Mouse (Mus musculus) spleen, adult 18-20 months (tissue): Measurements from ENCODE around the gene Cldn10.

ENCODE experiments used
- DNase-seq, 2 experiments: peaks; one replicate each; pipeline ENCODE4 v3.0.0; 2022; ENCODE audit warnings: mixed read lengths in 2 of 2

Cldn10 gene

GRCm38 (mm10) chr14:118831597-118831996, 43.9 kb downstream of the Cldn10 start:
- DNase-seq: no peak

- no peak for DNase-seq
These were observed 45.5 kb downstream of the Cldn10 start for GRCm38 (mm10) chr14:118833241-118833640.

- peak in 1 of 2 experiments; percentile 18 for DNase-seq
These were observed 46.6 kb downstream of the Cldn10 start for GRCm38 (mm10) chr14:118834313-118834712.

- DNase-seq: no peak
These were observed 48.4 kb downstream of the Cldn10 start for GRCm38 (mm10) chr14:118836145-118836544.

DNA sequence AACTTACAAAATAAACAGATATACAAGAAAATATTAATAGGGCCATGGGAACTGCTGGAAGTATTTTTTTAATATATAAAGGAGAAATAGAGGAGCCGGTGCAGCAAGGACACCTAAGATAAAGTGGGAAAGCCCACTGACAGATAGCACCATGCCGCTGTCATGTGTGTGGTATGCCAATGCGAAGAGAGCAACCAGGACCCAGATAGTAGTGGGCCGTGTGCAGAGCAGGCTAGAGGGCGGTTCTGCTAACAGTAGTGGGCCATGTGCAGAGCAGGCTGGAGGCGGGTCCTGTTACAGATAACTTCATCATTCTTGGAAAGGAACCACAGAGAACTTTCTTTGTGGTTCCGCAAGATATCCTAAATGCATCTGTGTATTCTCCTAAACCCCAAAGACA, 49.0 kb downstream of the Cldn10 start:
- DNase-seq: no peak

DNA sequence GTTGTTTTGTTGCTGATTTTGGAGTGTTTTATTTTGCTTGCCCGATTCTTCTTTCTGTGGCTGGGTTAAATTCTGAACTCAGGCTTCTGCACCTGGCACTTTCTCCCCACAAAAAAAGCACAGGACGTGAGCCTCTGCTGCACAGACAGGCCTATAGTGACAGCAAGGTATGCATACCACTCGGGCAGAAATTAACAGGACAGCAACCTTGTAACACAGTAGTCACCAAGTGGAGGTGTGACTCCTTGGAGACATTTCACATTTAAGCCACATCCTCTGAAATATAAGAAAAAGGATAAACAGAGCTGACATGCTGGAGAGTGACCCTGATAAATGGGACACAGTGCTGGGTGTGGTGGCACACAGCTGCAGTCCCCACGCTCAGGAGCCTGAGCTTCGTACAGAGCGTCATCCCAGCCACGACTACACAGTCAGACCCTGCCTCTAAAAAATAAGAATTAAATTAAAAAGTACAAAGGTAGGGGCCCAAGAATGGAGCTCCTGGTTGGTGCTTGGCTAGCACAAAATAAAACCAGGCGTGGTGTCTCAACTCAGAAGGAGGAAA, 50.9 kb downstream of the Cldn10 start:
- DNase-seq: no peak

DNA sequence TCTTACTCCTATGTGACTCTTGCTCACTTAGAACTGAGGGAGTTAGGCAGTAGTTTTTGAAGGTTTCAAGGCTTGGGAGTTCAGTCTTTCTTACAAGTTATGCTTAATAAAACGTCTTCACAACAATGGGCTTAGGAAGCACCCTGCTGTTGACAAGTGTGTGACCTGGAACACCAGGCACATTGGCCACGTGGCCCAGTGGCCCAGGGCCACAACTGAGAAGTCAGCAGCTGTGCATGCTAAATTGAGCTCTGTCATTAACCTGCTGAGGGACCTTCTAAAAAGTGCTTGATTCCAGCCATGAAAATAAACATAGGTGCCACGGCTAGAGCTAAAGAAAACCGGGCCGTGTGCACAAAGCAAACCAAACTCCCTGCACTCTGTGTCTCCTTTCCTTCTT, 51.7 kb downstream of the Cldn10 start:
- DNase-seq: no peak

DNA sequence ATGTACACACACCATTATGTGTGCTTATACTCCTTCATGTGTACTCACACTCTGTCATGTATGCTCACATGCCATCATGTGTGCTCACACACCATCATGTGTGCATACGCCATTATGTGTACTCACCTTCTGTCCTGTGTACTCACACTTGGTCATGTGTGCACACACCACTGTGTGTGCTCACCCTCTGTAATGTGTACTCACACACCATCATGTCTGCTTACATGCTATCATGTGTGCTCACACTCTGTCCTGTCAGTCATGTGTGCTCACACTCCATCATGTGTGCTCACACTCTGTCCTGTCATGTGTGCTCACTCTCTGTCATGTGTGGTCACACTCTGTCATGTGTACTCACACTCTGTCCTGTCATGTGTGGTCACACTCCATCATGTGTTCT, 52.3 kb downstream of the Cldn10 start:
- DNase-seq: no peak

GRCm38 (mm10) chr14:118842353-118842752, 54.6 kb downstream of the Cldn10 start:
- DNase-seq: no peak

GRCm38 (mm10) chr14:118846834-118847233, 59.1 kb downstream of the Cldn10 start:
- DNase-seq: no peak

DNA sequence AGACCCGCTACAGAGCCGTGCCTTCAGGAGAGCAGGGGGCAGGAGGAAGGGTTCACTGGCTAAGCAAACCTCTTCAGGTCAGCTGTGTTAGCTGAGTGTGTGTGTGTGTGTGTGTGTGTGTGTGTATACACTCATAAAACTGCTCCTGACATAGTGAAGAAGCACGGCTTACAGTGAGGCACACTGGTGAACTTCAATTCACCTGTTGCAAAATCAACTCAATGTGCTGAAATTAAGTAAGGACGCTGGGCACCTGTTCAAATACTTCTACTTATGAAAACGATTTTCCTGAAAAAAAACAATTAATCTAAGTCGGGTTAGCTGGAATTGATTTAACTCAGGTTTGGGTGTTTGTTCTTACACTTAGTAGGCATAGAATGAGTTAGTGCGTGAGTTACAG, 60.5 kb downstream of the Cldn10 start:
- DNase-seq: no peak

DNA sequence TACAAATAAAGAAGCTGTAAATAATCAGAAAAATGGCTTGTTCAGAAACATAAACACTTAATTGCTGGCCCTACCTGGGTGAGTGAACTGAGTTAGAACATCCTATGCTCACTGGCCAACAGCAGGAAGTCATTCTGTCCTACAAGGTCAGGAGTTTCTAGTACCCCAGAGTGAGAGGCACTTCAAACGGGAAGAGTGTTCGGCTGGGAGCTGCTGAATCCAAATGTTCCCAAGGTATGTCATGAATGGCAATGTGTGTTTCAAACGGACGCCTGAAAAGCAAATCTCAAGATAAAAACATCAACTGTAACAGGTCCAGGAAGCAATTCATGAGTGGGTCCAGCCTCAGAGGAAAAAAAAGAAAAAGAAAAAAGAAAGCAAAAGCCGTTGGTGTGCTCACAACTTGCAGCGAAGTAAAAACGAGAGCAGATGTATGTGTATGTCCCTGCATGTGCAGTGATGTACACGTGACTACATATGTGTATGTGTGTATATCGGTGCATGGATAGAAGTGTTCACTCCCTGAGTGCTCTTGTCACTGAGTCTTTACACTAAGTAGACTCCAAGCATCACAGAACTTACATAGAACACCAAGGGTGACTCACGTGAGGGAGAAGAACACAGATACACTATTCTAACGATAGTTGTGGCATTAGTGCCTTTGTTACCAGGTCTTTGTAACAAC, 62.4 kb downstream of the Cldn10 start:
- no peak for DNase-seq

- DNase-seq: no peak
These were observed 63.0 kb downstream of the Cldn10 start for GRCm38 (mm10) chr14:118850696-118851035.

DNA sequence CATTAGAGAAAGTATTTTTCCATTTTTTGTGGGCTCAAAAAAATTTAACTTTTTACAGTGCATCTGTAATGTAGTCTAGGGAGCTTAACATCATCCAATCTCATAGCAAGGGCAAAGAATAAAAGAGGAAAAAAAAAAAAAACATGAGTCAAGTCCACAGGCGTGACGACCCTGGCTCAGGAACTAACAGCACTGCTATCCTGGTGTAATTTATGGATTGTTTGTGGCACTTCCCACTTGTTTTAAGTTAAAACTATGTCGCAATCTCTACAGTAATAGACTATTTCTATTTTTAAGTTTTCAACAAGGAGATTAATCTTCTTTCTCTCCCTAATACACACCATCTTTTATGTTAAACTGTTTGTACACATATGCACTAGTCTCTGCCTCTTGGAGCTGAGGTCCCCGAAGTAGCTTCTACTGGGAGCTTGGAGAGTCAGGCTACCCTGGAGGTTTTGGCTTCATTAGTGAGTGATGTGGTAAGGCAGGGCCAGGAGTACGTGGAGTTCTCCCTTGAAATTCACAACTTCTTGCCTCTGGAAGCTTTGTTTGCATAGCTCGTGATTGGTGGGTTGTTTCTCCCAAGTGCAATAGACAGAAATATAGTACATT, 63.9 kb downstream of the Cldn10 start:
- DNase-seq: no peak

GRCm38 (mm10) chr14:118854371-118855114, 66.8 kb downstream of the Cldn10 start:
- peak; percentile 58 to 60 for DNase-seq

DNA sequence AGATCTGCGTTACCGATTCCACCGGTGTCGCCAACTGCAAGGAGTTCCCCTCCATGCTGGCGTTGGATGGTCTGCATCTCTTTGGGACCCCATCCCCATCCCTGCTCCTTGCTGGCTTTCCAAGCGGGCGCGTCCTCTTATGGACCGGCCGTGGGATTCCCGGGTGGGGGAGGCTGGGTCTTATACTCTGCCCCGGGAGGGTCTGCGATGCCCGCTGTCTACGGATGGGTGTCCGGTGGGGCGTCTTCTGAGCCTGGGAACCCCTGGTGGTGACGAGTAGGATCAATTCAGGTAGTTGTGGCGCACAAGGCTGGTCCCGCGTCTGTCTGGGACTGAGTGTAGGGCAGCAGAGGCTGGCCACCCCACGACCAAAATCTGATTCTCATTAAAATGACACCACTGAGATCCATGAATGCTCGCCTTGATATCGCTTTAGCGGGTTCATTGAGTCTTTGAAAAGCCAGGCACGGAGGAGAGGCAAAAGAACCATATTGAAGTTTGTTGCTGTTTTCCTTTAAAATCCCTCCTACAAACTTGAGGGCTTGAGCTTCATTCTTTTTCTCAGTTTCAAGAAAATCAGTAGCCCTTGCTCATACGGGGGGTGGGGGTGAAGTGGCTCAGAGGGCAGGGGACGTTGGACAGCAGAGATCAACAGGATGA, 67.6 kb downstream of the Cldn10 start:
- peak; percentile 9 to 31 for DNase-seq

DNA sequence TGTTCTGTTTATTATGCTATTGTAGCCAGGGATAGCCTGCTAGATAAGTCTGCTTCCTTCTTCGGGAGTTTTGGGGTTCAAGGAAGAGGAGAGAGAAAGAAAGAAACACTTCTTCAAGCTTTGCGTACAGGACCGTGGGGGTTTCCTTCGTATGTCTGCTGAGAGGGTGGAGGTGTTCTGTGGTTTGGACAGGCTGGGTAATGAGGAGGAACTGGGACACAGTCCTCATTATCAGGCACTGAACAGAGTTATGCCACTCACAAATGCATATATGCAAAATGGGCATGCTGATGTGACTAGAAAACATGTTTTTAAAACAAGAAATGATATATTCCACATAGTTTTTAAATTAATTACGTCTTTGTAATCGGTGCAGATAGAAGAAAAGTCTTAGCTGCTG, 68.9 kb downstream of the Cldn10 start:
- no peak for DNase-seq

DNA sequence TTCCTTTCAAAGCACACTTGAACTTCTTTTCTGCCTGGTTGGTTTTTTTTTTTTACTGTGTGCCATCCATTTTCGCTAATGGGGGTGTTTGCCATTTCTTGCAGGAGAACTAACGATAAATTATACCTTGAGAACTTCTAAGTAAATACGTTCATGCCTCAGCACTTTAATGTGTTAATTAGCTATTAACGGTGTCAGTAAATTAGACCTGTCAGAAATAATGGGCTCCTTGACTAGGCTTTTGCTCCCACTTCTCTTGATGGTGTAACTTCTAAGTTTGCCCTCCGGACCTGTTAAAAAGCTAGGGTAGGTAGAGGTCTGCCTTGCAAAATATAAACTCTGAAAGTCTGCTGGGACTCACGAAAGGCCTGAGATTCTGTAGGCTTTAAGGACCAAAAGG, 70.6 kb downstream of the Cldn10 start:
- no peak for DNase-seq

DNA sequence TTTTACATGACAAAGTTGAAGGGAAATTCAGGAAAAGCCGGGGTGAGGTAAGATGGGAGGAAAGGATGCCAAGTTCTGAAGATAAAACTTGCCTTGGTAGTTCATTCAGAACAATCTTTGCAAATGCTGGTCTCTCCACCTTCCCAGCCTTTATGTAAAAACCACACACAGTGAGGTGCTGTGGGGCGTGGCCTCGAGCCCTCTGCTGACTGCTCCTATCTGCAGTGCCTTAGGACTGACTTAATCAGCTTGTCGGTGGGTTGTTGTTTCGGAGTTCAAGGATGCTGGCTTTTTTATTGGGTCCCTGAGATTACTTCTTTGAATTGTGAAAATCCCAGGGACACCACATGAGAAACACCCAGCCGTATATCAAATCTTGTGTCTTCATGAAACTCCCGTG, 74.5 kb downstream of the Cldn10 start:
- DNase-seq: no peak

DNA sequence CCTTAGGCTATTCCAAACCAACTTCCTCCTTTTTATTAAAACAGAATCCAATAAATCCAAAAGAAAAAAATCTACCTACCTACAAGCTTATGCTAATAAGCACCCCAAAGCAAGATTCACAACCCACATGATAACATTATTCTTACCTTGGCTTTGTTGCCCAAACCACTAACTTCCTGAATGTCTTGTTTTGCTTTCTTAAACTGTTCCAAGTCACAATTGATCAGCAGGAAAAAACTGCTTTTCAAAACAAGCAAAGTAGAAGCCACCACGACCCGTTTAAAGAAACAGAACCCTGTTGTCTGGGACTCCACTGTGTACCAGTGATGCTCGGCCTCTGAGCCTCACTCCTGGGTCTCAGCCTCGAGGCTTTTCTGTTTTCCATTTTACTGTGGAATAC, 77.2 kb downstream of the Cldn10 start:
- no peak for DNase-seq

DNA sequence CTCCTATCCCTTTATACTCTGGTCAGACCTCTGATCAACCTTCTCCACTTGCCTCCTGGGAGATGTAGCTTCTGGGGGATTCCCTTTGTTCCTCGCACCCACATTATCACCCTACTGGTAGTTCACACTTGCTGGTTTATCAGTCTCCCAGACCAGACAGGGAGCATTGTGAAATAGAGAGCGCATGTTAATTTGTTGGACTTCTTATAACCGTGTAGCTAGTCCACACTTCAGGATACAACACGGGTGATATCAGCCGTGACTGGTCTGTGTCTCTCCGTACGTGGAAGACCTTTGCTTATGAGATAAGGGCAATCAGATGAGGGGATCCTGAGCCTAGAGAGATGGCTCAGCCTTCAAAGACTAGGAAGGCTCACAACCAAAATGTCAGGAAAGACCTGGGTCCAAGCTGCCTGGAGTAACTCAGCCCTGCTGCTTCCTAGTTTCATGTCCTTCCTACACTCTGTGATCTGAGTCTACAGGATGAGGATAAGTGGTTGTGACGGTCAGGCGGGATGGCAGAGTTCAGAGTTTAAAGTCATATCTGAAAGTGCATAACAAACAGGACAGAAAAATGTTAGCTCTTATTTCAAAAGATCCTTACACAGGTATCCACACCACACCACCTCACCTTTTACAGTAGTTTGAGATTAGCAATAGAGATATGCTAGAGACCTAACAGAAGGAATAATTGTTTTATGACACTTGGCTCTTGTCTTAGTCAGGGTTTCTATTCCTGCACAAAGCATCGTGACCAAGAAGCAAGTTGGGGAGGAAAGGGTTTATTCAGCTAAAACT, 78.5 kb downstream of the Cldn10 start:
- DNase-seq: no peak

- no peak for DNase-seq
These were observed 79.7 kb downstream of the Cldn10 start for GRCm38 (mm10) chr14:118867366-118867765.
